ENCODE assay signal across 11 mouse cellular contexts in genomic region chr10:82900546-82900945, GRCm38 (mm10). TPM values are rescaled to one million over a fixed set of nuclear protein-coding genes. Genes with fewer than 3 reads are reported as not detected.
A peak's percentile ranks its signal among the peaks of the same experiment; 100 is the strongest.
DNase-seq lines count a peak whose midpoint lies in the region; ATAC-seq lines count a peak whose summit lies in the region.
"Had no signal": no experiment of that assay in that cellular context is flagged by ENCODE, and none has a peak within 500 bp of the region (broad histone marks: within the 10 kb centered on the region; RNA-seq: fewer than 3 reads in every experiment).

No protein-coding gene starts in this region.

- H3K4me2 ChIP-seq in lung, embryonic 16.5 days (ENCODE audit: low read depth, low read length): peak overlapping the region; percentile 38; the same call in 1 of the 2 replicates
- H3K4me2 ChIP-seq: embryonic facial prominence, embryonic 12.5 days had no signal

- DNase-seq in right cerebral cortex, postnatal 10 days (ENCODE audit: low spot score in 2 of 2): peak; percentile 73 to 78
- no peak for DNase-seq in right cerebral cortex, postnatal 14 days
- DNase-seq in hindbrain, embryonic 10.5 days (ENCODE audit: low spot score): peak; percentile 14
- DNase-seq in right cerebral cortex, postnatal 25 days: peak; percentile 8
- no peak for DNase-seq in urinary bladder, postnatal 10 days (ENCODE audit: low spot score)
- no peak for DNase-seq in gastrocnemius, postnatal 36 days
- DNase-seq in gastrocnemius, postnatal 14 days: no peak

- peaks cover 26% of the 10 kb centered on the region for H3K4me1 ChIP-seq in hindbrain, embryonic 10.5 days (replicated peaks)
- peaks cover 13% of the 10 kb centered on the region; the same call in 1 of the 2 replicates for H3K4me1 ChIP-seq in lung, embryonic 16.5 days (replicated peaks; ENCODE audit: control insufficient read depth, insufficient read depth, low read length)
- H3K4me1 ChIP-seq: embryonic facial prominence, embryonic 12.5 days had no signal

- H3K9ac ChIP-seq in lung, embryonic 16.5 days (ENCODE audit: low read length): no peak overlapping the region
- H3K9ac ChIP-seq: embryonic facial prominence, embryonic 12.5 days; kidney, embryonic 15.5 days had no signal

- ATAC-seq in lung, embryonic 16.5 days (ENCODE audit: low read depth): peak; percentile 63

- intact Hi-C loops in gastrocnemius, postnatal 36 days (cut with DNase I): loop anchor here (2.0 kb wide), 2 partner anchors 86 to 234 kb away; no protein-coding TSS in a partner anchor
- intact Hi-C loops in gastrocnemius, postnatal 14 days (cut with DNase I; ENCODE audit: low total_unique reads): loop anchor here (2.0 kb wide), 1 partner anchor 88 kb away; no protein-coding TSS in a partner anchor

- no peak overlapping the region for H3K27ac ChIP-seq in hindbrain, embryonic 10.5 days
- H3K27ac ChIP-seq in lung, embryonic 16.5 days (ENCODE audit: low read length): peak overlapping the region; percentile 82
- H3K27ac ChIP-seq: embryonic facial prominence, embryonic 12.5 days; kidney, embryonic 15.5 days had no signal

- WGBS in hindbrain, embryonic 10.5 days: 21% methylated on average over 7 of the region's 7 CpGs
- 26% methylated on average over 7 of the region's 7 CpGs for WGBS in lung, embryonic 16.5 days

- no peaks in the 10 kb centered on the region for H3K9me3 ChIP-seq in hindbrain, embryonic 10.5 days
- no peaks in the 10 kb centered on the region for H3K9me3 ChIP-seq in lung, embryonic 16.5 days (ENCODE audit: control insufficient read depth, low read length)
- H3K9me3 ChIP-seq: embryonic facial prominence, embryonic 12.5 days; kidney, embryonic 15.5 days had no signal

- H3K36me3 ChIP-seq in hindbrain, embryonic 10.5 days: peaks cover 38% of the 10 kb centered on the region
- peaks cover 19% of the 10 kb centered on the region for H3K36me3 ChIP-seq in lung, embryonic 16.5 days (ENCODE audit: control insufficient read depth, insufficient read depth, low read length)

- no peaks in the 10 kb centered on the region for H3K27me3 ChIP-seq in hindbrain, embryonic 10.5 days (ENCODE audit: insufficient read depth, poor library complexity, severe bottlenecking)
- no peaks in the 10 kb centered on the region for H3K27me3 ChIP-seq in lung, embryonic 16.5 days (ENCODE audit: control insufficient read depth, insufficient read depth, low read depth, low read length)
- H3K27me3 ChIP-seq: embryonic facial prominence, embryonic 12.5 days; kidney, embryonic 15.5 days had no signal

- H3K4me3 ChIP-seq in hindbrain, embryonic 10.5 days: peak overlapping the region; percentile 30; the same call in 1 of the 2 replicates
- no peak overlapping the region for H3K4me3 ChIP-seq in lung, embryonic 16.5 days (ENCODE audit: low read length)
- H3K4me3 ChIP-seq: embryonic facial prominence, embryonic 12.5 days; kidney, embryonic 15.5 days; myocyte had no signal

RNA-seq across cellular contexts. Expression of gene Eid3, which starts 34.1 kb away (rescaled TPM):
- polyA plus RNA-seq in hindbrain, embryonic 10.5 days (2016; fragmentation: Nextera tagmentation; extraction: Ambion mirVana): 0.20 and 0.68 TPM in 2 replicates
- polyA plus RNA-seq in lung, embryonic 16.5 days (2015; fragmentation: Nextera tagmentation; extraction: Ambion mirVana): 0.23 and 0.26 TPM in 2 replicates
- 1 to 10 TPM in 1 of 2 experiments, under 1 TPM in 1; 0.84 to 1.3 TPM for total RNA-seq in gastrocnemius, postnatal 36 days (2021)
- total RNA-seq in gastrocnemius, postnatal 14 days (2021): under 1 TPM; 0.41 to 0.86 TPM

Comparison
In these comparisons a context has a peak if more than half of its experiments do, and no peak if none do; other contexts are left out.
1. DNase-seq: peak in right cerebral cortex, postnatal 10 days (2 of 2), hindbrain, embryonic 10.5 days (single experiment) and right cerebral cortex, postnatal 25 days (single experiment); none in right cerebral cortex, postnatal 14 days (single experiment), urinary bladder, postnatal 10 days (single experiment), gastrocnemius, postnatal 36 days (0 of 2) and gastrocnemius, postnatal 14 days (single experiment).